Mouse (Mus musculus) embryonic facial prominence, embryonic 10.5 days (tissue): Measurements from ENCODE around the gene Cypt15. TPM values are rescaled to one million over a fixed set of nuclear protein-coding genes. Genes with fewer than 3 reads are reported as not detected.
"Not testable (repeated sequence)": the region's sequence is repeated elsewhere in the genome, so short reads cannot be mapped to it uniquely, and the experiment has no call there.

ENCODE experiments used
- DNase-seq: peaks from one replicate; pipeline ENCODE4 v3.0.0-alpha.2; 2017; ENCODE audit warnings: low spot score
- H3K27ac ChIP-seq: fragments of 300-500 bp; sonication (generic); replicated peaks from 2 replicates; pipeline ENCODE4 v1.5.1; 2016; ENCODE audit warnings: mild to moderate bottlenecking
- H3K27me3 ChIP-seq: fragments of 300-500 bp; sonication (generic); replicated peaks from 2 replicates; pipeline ENCODE4 v1.6.1; 2016; ENCODE audit warnings: low read depth, mild to moderate bottlenecking; ENCODE audit not compliant: poor library complexity, severe bottlenecking
- H3K36me3 ChIP-seq: fragments of 300-500 bp; sonication (generic); replicated peaks from 2 replicates; pipeline ENCODE4 v1.6.1; 2016; ENCODE audit warnings: mild to moderate bottlenecking, moderate library complexity
- H3K4me1 ChIP-seq: fragments of 300-500 bp; sonication (generic); 2 replicates; pipeline ENCODE4 v1.6.1; 2016
- H3K4me3 ChIP-seq: fragments of 300-500 bp; sonication (generic); 2 replicates; pipeline ENCODE4 v1.5.1; 2016; ENCODE audit warnings: mild to moderate bottlenecking, moderate library complexity
- H3K9me3 ChIP-seq: fragments of 300-500 bp; sonication (generic); 2 replicates; pipeline ENCODE4 v1.6.1; 2016; ENCODE audit warnings: mild to moderate bottlenecking
- WGBS: fragments of 180-500 bp; shearing (Covaris S2); methylation state at CpG from one replicate; pipeline ENCODE4 v1.1.7; 2016; 5-methylcytosine and 5-hydroxymethylcytosine counted together
- polyA plus RNA-seq: library from polyadenylated mRNA; unstranded; fragments of >200 nt; fragmentation: Nextera tagmentation; extraction: Ambion mirVana; gene quantifications from 2 replicates; pipeline ENCODE4 v1.2.1, GENCODE M21; 2016

Cypt15 gene
- polyA plus RNA-seq: not detected in 2 replicates

DNA sequence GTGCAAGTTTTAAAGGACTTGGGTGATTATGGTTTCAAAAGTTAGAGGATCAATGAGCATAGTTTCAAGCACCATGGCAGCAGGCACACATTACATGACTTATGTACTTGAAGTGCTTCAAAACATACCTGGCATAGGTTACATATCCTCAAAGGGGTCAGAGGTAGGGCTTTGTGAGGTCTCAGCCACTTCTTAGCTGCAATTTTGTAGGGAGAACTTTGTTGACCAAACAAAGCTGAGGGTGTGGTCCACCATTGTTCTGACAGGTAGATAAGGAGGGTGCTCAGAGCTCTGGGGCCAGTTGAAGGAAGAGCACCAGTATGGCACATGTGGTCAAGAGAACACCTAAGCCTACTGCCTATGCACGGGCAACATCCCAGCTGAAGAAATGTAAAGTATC lies at the start of gene Cypt15:
Gene Cypt15 (plus strand): TSS at position 301 of the 400 bp plus-strand sequence.
- H3K4me1 ChIP-seq, H3K27ac ChIP-seq, H3K9me3 ChIP-seq, H3K36me3 ChIP-seq, H3K4me3 ChIP-seq, DNase-seq, H3K27me3 ChIP-seq: not testable (repeated sequence)
- 94% methylated on average over 1 of the region's 1 CpGs for WGBS

- no peaks in the 10 kb centered on the region for H3K9me3 ChIP-seq
- no peak for DNase-seq
- H3K36me3 ChIP-seq: no peaks in the 10 kb centered on the region
- H3K27ac ChIP-seq: no peak overlapping the region
- 75% methylated on average over 2 of the region's 2 CpGs for WGBS
- no peaks in the 10 kb centered on the region for H3K4me1 ChIP-seq
- no peaks in the 10 kb centered on the region for H3K27me3 ChIP-seq
- H3K4me3 ChIP-seq: no peak overlapping the region
These were observed 24.9 kb downstream of the Cypt15 start for GRCm38 (mm10) chrX:39370932-39371331.

DNA sequence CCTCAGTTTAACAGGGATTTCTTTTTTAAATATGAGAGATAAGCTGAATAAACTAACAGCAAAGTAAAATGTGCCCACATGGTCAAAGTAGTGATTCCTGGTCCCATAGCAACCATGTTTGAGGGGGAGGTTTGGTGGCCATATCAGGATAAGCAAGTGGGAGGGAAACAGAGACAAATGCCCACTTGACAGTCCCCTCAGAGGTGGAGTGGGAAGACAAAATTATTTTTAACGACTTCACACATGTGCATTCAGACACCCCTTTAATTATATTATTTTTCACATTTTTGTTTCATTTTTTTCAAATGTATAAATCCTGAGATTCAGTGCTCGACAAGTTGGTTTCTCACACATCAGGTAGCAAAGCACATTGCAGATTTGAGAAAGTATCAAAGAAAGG lies 32.8 kb downstream of the Cypt15 start:
- no peaks in the 10 kb centered on the region for H3K36me3 ChIP-seq
- 78% methylated on average over 2 of the region's 2 CpGs for WGBS

DNA sequence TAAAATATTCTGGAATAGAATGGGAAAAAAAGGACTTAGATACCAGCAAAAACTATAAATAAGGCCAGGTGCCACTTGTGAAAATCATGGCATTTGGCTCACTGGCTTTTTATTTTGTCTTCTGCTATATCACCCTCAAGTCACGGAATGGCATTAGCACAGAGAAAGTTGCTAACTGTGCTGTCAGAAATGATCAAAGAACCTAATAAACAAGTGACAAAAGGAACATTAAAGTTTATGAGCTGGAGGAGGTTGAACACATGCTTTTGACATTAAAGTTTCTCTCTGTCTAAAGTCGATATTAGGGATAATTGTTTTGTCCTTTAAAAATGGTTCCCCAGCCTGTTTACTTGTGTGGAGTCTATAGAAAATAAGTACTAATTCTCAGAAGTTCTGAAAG lies 37.7 kb downstream of the Cypt15 start:
- Histone ChIP-seq H3K4me1 (no peaks in the 10 kb centered on the region), H3K36me3 (no peaks in the 10 kb centered on the region), H3K4me3 (no peak overlapping the region), H3K9me3 (no peaks in the 10 kb centered on the region), H3K27ac (no peak overlapping the region), H3K27me3 (no peaks in the 10 kb centered on the region)
- DNase-seq: no peak
- 74% methylated on average over 2 of the region's 2 CpGs for WGBS

More for the DNA sequence above, 32.8 kb downstream of the Cypt15 start:
- DNase-seq: no peak
- Histone ChIP-seq H3K9me3 (no peaks in the 10 kb centered on the region), H3K27me3 (no peaks in the 10 kb centered on the region), H3K27ac (no peak overlapping the region), H3K4me3 (no peak overlapping the region), H3K4me1 (no peaks in the 10 kb centered on the region)
